Mouse (Mus musculus): ENCODE measurements around the gene Gfra4.

DNA sequence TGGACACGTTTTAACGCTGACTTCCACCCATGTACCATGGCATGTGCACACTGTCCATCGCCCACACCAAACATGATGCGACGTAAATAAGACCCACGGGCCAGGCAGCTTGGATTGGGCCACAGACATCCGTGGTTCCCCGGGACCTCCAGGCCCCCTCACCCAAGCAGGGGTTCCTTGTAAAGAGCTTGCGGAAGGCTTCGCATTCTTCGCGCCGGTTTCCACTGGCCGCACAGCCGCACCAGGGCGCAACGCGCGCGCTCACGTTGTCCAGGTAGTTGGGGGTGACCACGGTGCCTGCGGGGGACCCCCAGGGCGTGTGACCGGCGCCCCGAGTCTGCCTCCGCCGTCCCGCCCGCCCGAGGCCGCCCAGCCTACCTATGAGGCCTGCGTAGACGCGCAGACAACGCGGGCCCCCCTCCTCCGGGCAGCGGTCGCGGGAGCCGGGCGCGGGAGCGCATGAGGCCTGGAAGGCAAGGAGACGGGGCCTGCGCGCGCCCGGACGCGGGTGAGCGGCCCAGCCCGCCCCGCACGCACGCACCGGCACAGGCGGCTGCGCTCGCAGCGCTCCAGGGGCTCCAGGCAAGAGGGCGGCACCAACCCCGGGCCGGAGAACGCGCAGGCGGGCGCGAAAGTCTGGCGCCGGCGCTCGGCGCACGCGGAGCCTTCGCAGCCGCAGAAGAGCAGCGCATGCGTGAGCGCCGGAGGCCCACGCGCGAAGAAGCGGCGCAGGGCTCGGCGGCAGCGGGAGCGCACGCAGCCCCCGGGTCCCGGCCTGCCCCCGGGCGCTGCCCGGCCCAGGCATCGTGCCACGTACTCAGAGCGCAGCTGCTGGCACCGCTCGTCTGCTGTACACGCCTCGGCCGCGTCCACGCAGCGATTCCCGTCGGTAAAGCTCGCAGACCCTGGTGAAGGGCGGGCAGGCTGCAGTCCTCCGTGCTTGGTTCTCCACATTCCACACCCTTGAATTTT, 1.7 kb downstream of the Gfra4 start:
- TF ChIP-seq CTCF (IDR thresholded peaks at IDR 0.05; ENCODE audit: insufficient read depth, low read depth, low read length) (no peak), POLR2A (IDR thresholded peaks at IDR 0.05; ENCODE audit: insufficient read depth, low read depth, low read length) (peak; percentile 73)
